Comparison of ENCODE assay signal across 10 mouse cellular contexts in the genomic region with DNA sequence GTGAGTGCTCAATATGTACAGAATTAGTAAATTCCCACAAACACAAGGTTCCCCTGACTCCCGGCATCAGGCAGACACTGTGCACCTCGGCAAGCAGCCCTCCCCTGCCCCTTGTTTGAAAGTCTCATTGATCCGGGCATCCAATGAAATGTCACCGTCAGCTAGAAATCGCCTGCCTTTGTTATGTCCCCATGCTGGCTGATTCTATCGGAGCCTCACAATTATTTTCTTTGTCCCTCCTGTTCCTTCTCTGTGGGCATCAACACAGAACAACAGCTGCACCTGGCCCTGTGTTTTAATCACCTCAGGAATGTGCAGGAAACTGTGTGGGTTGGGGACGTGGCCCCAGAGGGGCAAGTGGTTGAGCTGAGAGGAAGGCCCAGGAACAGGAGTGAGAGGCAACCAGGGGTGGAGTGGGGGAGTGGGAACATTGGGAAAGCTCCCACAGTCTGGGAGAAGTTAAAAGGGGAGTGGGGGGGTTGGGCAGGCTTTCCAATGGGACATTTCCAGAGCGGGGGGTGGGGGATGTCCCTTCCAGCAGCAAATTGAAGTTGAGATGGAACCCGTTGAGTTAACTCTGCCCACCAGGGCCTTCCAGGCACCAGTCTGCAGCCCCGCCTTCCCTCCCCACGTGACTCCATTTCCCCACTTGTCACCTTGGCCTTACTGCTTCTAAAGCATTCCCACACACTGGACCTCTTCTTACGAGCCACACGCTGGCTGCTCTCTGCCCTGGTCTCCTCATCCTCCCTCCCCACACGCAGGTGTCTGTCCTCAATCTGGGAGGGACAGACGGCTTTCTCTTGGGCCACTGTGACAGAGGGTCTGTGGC.
DNase-seq lines count a peak whose midpoint lies in the region; ATAC-seq and TF ChIP-seq lines count a peak whose summit lies in the region.
"Had no signal": no experiment of that assay in that cellular context is flagged by ENCODE, and none has a peak within 500 bp of the region (broad histone marks: within the 10 kb centered on the region; RNA-seq: fewer than 3 reads in every experiment).

No protein-coding gene starts in this region.

- no peaks in the 10 kb centered on the region; the same call in 1 of the 2 replicates for H3K27me3 ChIP-seq in E14TG2a.4 (ENCODE audit: insufficient read depth, low read length)
- H3K27me3 ChIP-seq in forebrain, embryonic 13.5 days: no peaks in the 10 kb centered on the region
- H3K27me3 ChIP-seq in limb, embryonic 15.5 days: no peaks in the 10 kb centered on the region
- H3K27me3 ChIP-seq: lung, embryonic 15.5 days had no signal

- H3K27ac ChIP-seq in forebrain, embryonic 13.5 days: peak overlapping the region; percentile 45
- peak overlapping the region; percentile 35; the same call in 1 of the 2 replicates for H3K27ac ChIP-seq in limb, embryonic 15.5 days
- H3K27ac ChIP-seq: lung, embryonic 15.5 days had no signal

- WGBS in forebrain, embryonic 13.5 days: 12% methylated on average over 15 of the region's 15 CpGs
- 47% methylated on average over 15 of the region's 15 CpGs for WGBS in limb, embryonic 15.5 days

- DNase-seq in Muller cell, postnatal 12 days (ENCODE audit: inconsistent ontology term): peak; percentile 35
- DNase-seq in gastrocnemius, postnatal 4 days (ENCODE audit: low spot score in 2 of 2): no peak
- DNase-seq in ovary, postnatal 36 days (ENCODE audit: low spot score): no peak
- DNase-seq in T-cell, adult 2 months (ENCODE audit: low spot score): no peak
- DNase-seq: gastrocnemius, postnatal 10 days; right cerebral cortex, postnatal 4 days had no signal

- H3K9me3 ChIP-seq in E14TG2a.4 (ENCODE audit: low read length): no peaks in the 10 kb centered on the region
- H3K9me3 ChIP-seq in forebrain, embryonic 13.5 days (replicated peaks): no peaks in the 10 kb centered on the region
- H3K9me3 ChIP-seq in limb, embryonic 15.5 days: no peaks in the 10 kb centered on the region
- H3K9me3 ChIP-seq: lung, embryonic 15.5 days had no signal

- 0 out of 2 replicates have a peak overlapping the region, but pooled peaks have one; percentile 12 for H3K9ac ChIP-seq in forebrain, embryonic 13.5 days
- no peak overlapping the region for H3K9ac ChIP-seq in limb, embryonic 15.5 days
- H3K9ac ChIP-seq: lung, embryonic 15.5 days had no signal

- no peaks in the 10 kb centered on the region for H3K36me3 ChIP-seq in E14TG2a.4 (ENCODE audit: insufficient read depth, low read length)
- no peaks in the 10 kb centered on the region for H3K36me3 ChIP-seq in forebrain, embryonic 13.5 days (ENCODE audit: poor library complexity, severe bottlenecking)
- H3K36me3 ChIP-seq in limb, embryonic 15.5 days: no peaks in the 10 kb centered on the region
- H3K36me3 ChIP-seq: lung, embryonic 15.5 days had no signal

- no peak for TF ChIP-seq CTCF in E14TG2a.4 (conservative IDR thresholded peaks at IDR 0.05; ENCODE audit: low read length)

- 0 out of 2 replicates have a peak overlapping the region, but pooled peaks have one; percentile 10 for H3K4me2 ChIP-seq in forebrain, embryonic 13.5 days
- no peak overlapping the region for H3K4me2 ChIP-seq in limb, embryonic 15.5 days
- H3K4me2 ChIP-seq: lung, embryonic 15.5 days had no signal

- ATAC-seq in forebrain, embryonic 13.5 days: peak; percentile 14; the same call in 1 of the 2 replicates
- no peak for ATAC-seq in limb, embryonic 15.5 days (ENCODE audit: insufficient number of reproducible peaks, low FRiP score, low TSS enrichment, low read depth)

- H3K4me3 ChIP-seq in E14TG2a.4 (replicated peaks; ENCODE audit: low read length): 0 out of 2 replicates have a peak overlapping the region, but pooled peaks have one; percentile 3
- no peak overlapping the region for H3K4me3 ChIP-seq in forebrain, embryonic 13.5 days
- no peak overlapping the region for H3K4me3 ChIP-seq in limb, embryonic 15.5 days
- H3K4me3 ChIP-seq: lung, embryonic 15.5 days had no signal

- peaks cover 32% of the 10 kb centered on the region for H3K4me1 ChIP-seq in E14TG2a.4 (replicated peaks; ENCODE audit: low read depth, low read length)
- peaks cover 32% of the 10 kb centered on the region for H3K4me1 ChIP-seq in forebrain, embryonic 13.5 days
- peaks cover 36% of the 10 kb centered on the region for H3K4me1 ChIP-seq in limb, embryonic 15.5 days
